Mouse (Mus musculus) regulatory T cell (primary cell): Measurements from ENCODE around the gene 5730480H06Rik.

Experiments used
- in situ Hi-C: fragments of 300-600 bp; cut with MboI, MseI; formaldehyde crosslinking; loops from one replicate; pipeline ENCODE4 v1.15.1; 2025; ENCODE audit warnings: high pct_unique_total_duplicates

The 5730480H06Rik gene

GRCm38 (mm10) chr5:48421957-48422356 is 94.2 kb downstream of the 5730480H06Rik start:
- in situ Hi-C loops = no loop called here

- in situ Hi-C loops = no loop called here
These were observed 102.7 kb downstream of the 5730480H06Rik start for GRCm38 (mm10) chr5:48430459-48430858.

- in situ Hi-C loops = no loop called here
These were observed 121.1 kb downstream of the 5730480H06Rik start for GRCm38 (mm10) chr5:48448888-48449287.

- in situ Hi-C loops = no loop called here
These were observed 132.5 kb downstream of the 5730480H06Rik start for GRCm38 (mm10) chr5:48460221-48460620.
